In genomic region chr3:32713711-32714110, GRCm38 (mm10) we compare ENCODE assay signal across 24 mouse cellular contexts. TPM values are rescaled to one million over a fixed set of nuclear protein-coding genes. Genes with fewer than 3 reads are reported as not detected.
A peak's percentile ranks its signal among the peaks of the same experiment; 100 is the strongest.
DNase-seq lines count a peak whose midpoint lies in the region; ATAC-seq and TF ChIP-seq lines count a peak whose summit lies in the region.
"Had no signal": no experiment of that assay in that cellular context is flagged by ENCODE, and none has a peak within 500 bp of the region (broad histone marks: within the 10 kb centered on the region; RNA-seq: fewer than 3 reads in every experiment).

No protein-coding gene starts in this region.

- 0 out of 2 replicates have a peak, but pooled peaks cover 4% of the 10 kb centered on the region for H3K4me1 ChIP-seq in kidney, adult 2 months (ENCODE audit: control insufficient read depth, insufficient read depth, low read length)
- peaks cover 9% of the 10 kb centered on the region for H3K4me1 ChIP-seq in kidney, embryonic 16.5 days (ENCODE audit: insufficient read depth, low read length)
- peaks cover 10% of the 10 kb centered on the region; the same call in 1 of the 2 replicates for H3K4me1 ChIP-seq in kidney, embryonic 14.5 days (ENCODE audit: control insufficient read depth, insufficient read depth, low read length)

- H3K4me3 ChIP-seq in kidney, adult 2 months (ENCODE audit: insufficient read depth, low read depth, low read length) = no peak overlapping the region
- H3K4me3 ChIP-seq in kidney, embryonic 16.5 days (ENCODE audit: low read length) = no peak overlapping the region
- no peak overlapping the region for H3K4me3 ChIP-seq in kidney, embryonic 14.5 days (ENCODE audit: low read length)
- H3K4me3 ChIP-seq: embryonic facial prominence, embryonic 10.5 days; embryonic facial prominence, embryonic 12.5 days; forebrain, embryonic 13.5 days; forebrain, embryonic 15.5 days had no signal

- no peaks in the 10 kb centered on the region for H3K9me3 ChIP-seq in kidney, embryonic 16.5 days (ENCODE audit: low read length)
- H3K9me3 ChIP-seq in kidney, embryonic 14.5 days (ENCODE audit: control insufficient read depth, low read length) = no peaks in the 10 kb centered on the region
- H3K9me3 ChIP-seq: embryonic facial prominence, embryonic 10.5 days; embryonic facial prominence, embryonic 12.5 days; forebrain, embryonic 13.5 days; forebrain, embryonic 15.5 days; G1E had no signal

- peaks cover 6% of the 10 kb centered on the region for H3K36me3 ChIP-seq in kidney, adult 2 months (ENCODE audit: control insufficient read depth, insufficient read depth, low read length)
- H3K36me3 ChIP-seq in kidney, embryonic 16.5 days (ENCODE audit: insufficient read depth, low read length) = peaks cover 54% of the 10 kb centered on the region
- peaks cover 71% of the 10 kb centered on the region for H3K36me3 ChIP-seq in kidney, embryonic 14.5 days (ENCODE audit: control insufficient read depth, insufficient read depth, low read length)

- ATAC-seq in kidney, embryonic 16.5 days (ENCODE audit: low FRiP score, low TSS enrichment) = no peak
- ATAC-seq in kidney, embryonic 14.5 days (ENCODE audit: low FRiP score, low TSS enrichment) = no peak
- ATAC-seq: activated CD4-positive, CD25-positive, alpha-beta regulatory T cell, adult 4 months; CD4-positive, CD25-positive, alpha-beta regulatory T cell, adult 4 months; forebrain, embryonic 13.5 days; forebrain, embryonic 15.5 days; Patski had no signal

- no peak overlapping the region for H3K9ac ChIP-seq in kidney, embryonic 16.5 days (replicated peaks; ENCODE audit: low read length)
- no peak overlapping the region for H3K9ac ChIP-seq in kidney, embryonic 14.5 days (ENCODE audit: low read depth, low read length)
- H3K9ac ChIP-seq: embryonic facial prominence, embryonic 12.5 days; forebrain, embryonic 13.5 days; forebrain, embryonic 15.5 days had no signal

- DNase-seq in heart, adult 11 months = peak; percentile 27
- DNase-seq in heart, adult 8-10 months (ENCODE audit: low spot score) = no peak
- peak; percentile 59 for DNase-seq in kidney, adult 2 months
- peak; percentile 9 to 39 for DNase-seq in kidney, postnatal 36 days
- DNase-seq: adrenal gland, adult 8-10 months; adrenal gland, postnatal 14 days; adrenal gland, postnatal 36 days; B cell, adult 2 months; cerebellum, adult 11-12 months; cerebellum, adult 2 months; cerebellum, adult 9-10 months; cerebellum, postnatal 10 days; cerebellum, postnatal 25 days had no signal

- TF ChIP-seq CTCF in kidney, adult 2 months (conservative IDR thresholded peaks at IDR 0.05; ENCODE audit: insufficient read depth, insufficient read length, low read depth, low read length) = no peak

- H3K27ac ChIP-seq in kidney, adult 2 months (ENCODE audit: insufficient read depth, low read depth, low read length) = no peak overlapping the region
- H3K27ac ChIP-seq in kidney, embryonic 16.5 days (ENCODE audit: low read length) = no peak overlapping the region
- no peak overlapping the region for H3K27ac ChIP-seq in kidney, embryonic 14.5 days (ENCODE audit: low read depth, low read length)
- H3K27ac ChIP-seq: embryonic facial prominence, embryonic 10.5 days; embryonic facial prominence, embryonic 12.5 days; forebrain, embryonic 13.5 days; forebrain, embryonic 15.5 days had no signal

- H3K27me3 ChIP-seq in kidney, adult 2 months (replicated peaks; ENCODE audit: control insufficient read depth, insufficient read depth, low read length) = no peaks in the 10 kb centered on the region
- H3K27me3 ChIP-seq in kidney, embryonic 16.5 days (ENCODE audit: insufficient read depth, low read length) = no peaks in the 10 kb centered on the region
- no peaks in the 10 kb centered on the region for H3K27me3 ChIP-seq in kidney, embryonic 14.5 days (ENCODE audit: control insufficient read depth, insufficient read depth, low read length)
- H3K27me3 ChIP-seq: CH12.LX; embryonic facial prominence, embryonic 12.5 days; forebrain, embryonic 13.5 days; forebrain, embryonic 15.5 days; Patski had no signal

- WGBS in kidney, adult 2 months = 69% methylated on average over 3 of the region's 3 CpGs
- WGBS in kidney, embryonic 16.5 days = 90% methylated on average over 3 of the region's 3 CpGs
- 91% methylated on average over 3 of the region's 3 CpGs for WGBS in kidney, embryonic 14.5 days

- TF ChIP-seq POLR2A in kidney, adult 2 months (IDR thresholded peaks at IDR 0.05; ENCODE audit: low read depth, low read length) = no peak

- H3K4me2 ChIP-seq in kidney, embryonic 16.5 days (replicated peaks; ENCODE audit: low read depth, low read length) = no peak overlapping the region
- no peak overlapping the region for H3K4me2 ChIP-seq in kidney, embryonic 14.5 days (replicated peaks; ENCODE audit: low read depth, low read length)
- H3K4me2 ChIP-seq: embryonic facial prominence, embryonic 12.5 days; forebrain, embryonic 13.5 days; forebrain, embryonic 15.5 days had no signal

RNA-seq across cellular contexts. Expression of gene Actl6a, which starts 7.6 kb away (rescaled TPM):
- total RNA-seq in heart, adult 8-10 months (2022) = 10 to 100 TPM; 17.3 to 26.9 (median 20.3) TPM
- polyA plus RNA-seq in kidney, adult 2 months (2012; rRNA removed) = 15.4 and 17.8 TPM in 2 replicates
- polyA plus RNA-seq in kidney, embryonic 16.5 days (2015; fragmentation: Nextera tagmentation; extraction: Ambion mirVana) = 188 and 196 TPM in 2 replicates
- 197 and 214 TPM in 2 replicates for polyA plus RNA-seq in kidney, embryonic 14.5 days (2014; fragmentation: Nextera tagmentation; extraction: Ambion mirVana)

RNA-seq across cellular contexts. Expression of gene Ndufb5, which starts 23.1 kb away (rescaled TPM):
- 100 to 1,000 TPM; 836 to 865 (median 854) TPM for total RNA-seq in heart, adult 8-10 months (2022)
- polyA plus RNA-seq in kidney, adult 2 months (2012; rRNA removed) = 450 and 540 TPM in 2 replicates
- polyA plus RNA-seq in kidney, embryonic 16.5 days (2015; fragmentation: Nextera tagmentation; extraction: Ambion mirVana) = 325 and 353 TPM in 2 replicates
- 358 and 449 TPM in 2 replicates for polyA plus RNA-seq in kidney, embryonic 14.5 days (2014; fragmentation: Nextera tagmentation; extraction: Ambion mirVana)

RNA-seq across cellular contexts. Expression of gene Mrpl47, which starts 23.7 kb away (rescaled TPM):
- total RNA-seq in heart, adult 8-10 months (2022) = 10 to 100 TPM; 30.1 to 41.5 (median 36.4) TPM
- polyA plus RNA-seq in kidney, adult 2 months (2012; rRNA removed) = 3.7 and 4.4 TPM in 2 replicates
- 31.9 and 33.3 TPM in 2 replicates for polyA plus RNA-seq in kidney, embryonic 16.5 days (2015; fragmentation: Nextera tagmentation; extraction: Ambion mirVana)
- polyA plus RNA-seq in kidney, embryonic 14.5 days (2014; fragmentation: Nextera tagmentation; extraction: Ambion mirVana) = 35.7 and 55.2 TPM in 2 replicates

Comparison
In these comparisons a context has a peak if more than half of its experiments do, and no peak if none do; other contexts are left out.
1. RNA of gene Actl6a, which starts 7.6 kb away (polyA plus RNA-seq): 197 to 214 TPM in kidney, embryonic 14.5 days and 188 to 196 TPM in kidney, embryonic 16.5 days; 15.4 to 17.8 TPM in kidney, adult 2 months; every median in the first group is over 10 times any median in the second.